ENCODE assay signal across 28 mouse cellular contexts in the genomic region with DNA sequence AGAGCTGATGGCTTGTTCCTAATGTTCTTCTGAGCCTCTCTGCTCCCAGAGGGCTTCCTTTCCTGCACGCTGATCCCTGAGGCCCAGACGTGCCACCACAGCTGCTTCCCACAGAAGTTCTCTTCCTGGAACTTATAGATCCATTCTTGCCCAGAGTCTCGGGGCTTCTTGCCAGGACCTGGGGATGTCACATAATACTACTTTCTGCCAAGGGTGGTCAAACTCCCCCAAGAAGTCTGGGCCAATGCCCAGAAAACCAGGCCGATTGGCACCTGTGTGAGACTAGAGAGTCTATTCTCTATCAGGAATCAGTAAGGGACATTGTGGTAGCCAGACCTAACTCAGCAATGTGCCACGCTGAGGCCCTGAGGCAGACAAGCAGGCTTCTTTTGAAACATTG. TPM values are rescaled to one million over a fixed set of nuclear protein-coding genes. Genes with fewer than 3 reads are reported as not detected.
DNase-seq lines count a peak whose midpoint lies in the region; TF ChIP-seq lines count a peak whose summit lies in the region.
"Had no signal": no experiment of that assay in that cellular context is flagged by ENCODE, and none has a peak within 500 bp of the region (broad histone marks: within the 10 kb centered on the region; RNA-seq: fewer than 3 reads in every experiment).

No protein-coding gene starts in this region.

- no peak overlapping the region for H3K27ac ChIP-seq in left cerebral cortex, adult 2 months
- H3K27ac ChIP-seq: embryonic facial prominence, embryonic 10.5 days; embryonic facial prominence, embryonic 13.5 days; forebrain, embryonic 13.5 days; gastrocnemius, adult 2 months; heart, embryonic 15.5 days; hindbrain, embryonic 10.5 days; hindbrain, embryonic 13.5 days had no signal

- no peak overlapping the region for H3K4me3 ChIP-seq in left cerebral cortex, adult 2 months
- H3K4me3 ChIP-seq: embryonic facial prominence, embryonic 10.5 days; embryonic facial prominence, embryonic 13.5 days; erythroblast, embryonic 14.5 days; forebrain, embryonic 13.5 days; gastrocnemius, adult 2 months; heart, embryonic 12.5 days; heart, embryonic 15.5 days; hindbrain, embryonic 10.5 days; hindbrain, embryonic 13.5 days had no signal

- intact Hi-C loops in left cerebral cortex, postnatal 4 days (cut with DNase I), result no loop called here
- intact Hi-C loops in left cerebral cortex, adult 2 months (cut with DNase I), result no loop called here

- TF ChIP-seq CTCF in left cerebral cortex, adult 2 months (IDR thresholded peaks at IDR 0.05), result no peak

- DNase-seq in cerebellum, postnatal 14 days, result peak; percentile 29 to 42
- no peak for DNase-seq in cerebellum, postnatal 4 days (ENCODE audit: low spot score in 2 of 2)
- DNase-seq in left cerebral cortex, postnatal 4 days, result peak; percentile 54
- no peak for DNase-seq in left cerebral cortex, adult 2 months (ENCODE audit: extremely low spot score in 1 of 2, low spot score in 2 of 2)
- peak; percentile 57 for DNase-seq in testis, postnatal 10 days (ENCODE audit: low spot score)
- DNase-seq in right cerebral cortex, postnatal 14 days, result no peak
- DNase-seq: adrenal gland, postnatal 10 days; adrenal gland, postnatal 36 days; B cell, adult 2 months; cerebellum, adult 11 months; cerebellum, adult 2 months; cerebellum, adult 9-11 months; embryo, embryonic 11 days; forebrain, postnatal 0 days; gastrocnemius, adult 2 months; gastrocnemius, postnatal 25 days; heart, adult 18-20 months; heart, postnatal 10 days; heart, postnatal 36 days had no signal

RNA-seq across cellular contexts. Expression of gene Plek2, which starts 20.5 kb away (rescaled TPM):
- total RNA-seq in left cerebral cortex, postnatal 4 days (2021), result under 1 TPM; 0.81 to 0.88 TPM
- total RNA-seq in left cerebral cortex, adult 2 months (2021), result under 1 TPM in 1 of 2 experiments, not detected in 1; 0.36 TPM
- total RNA-seq: G1E had no signal

Comparison
In these comparisons a context has a peak if more than half of its experiments do, and no peak if none do; other contexts are left out.
1. DNase-seq: peak in cerebellum, postnatal 14 days (2 of 2), left cerebral cortex, postnatal 4 days (single experiment) and testis, postnatal 10 days (single experiment); none in cerebellum, postnatal 4 days (0 of 2), left cerebral cortex, adult 2 months (0 of 2) and right cerebral cortex, postnatal 14 days (single experiment).